Mouse (Mus musculus): ENCODE results near the gene Mdp1. TPM values are rescaled to one million over a fixed set of nuclear protein-coding genes. Genes with fewer than 3 reads are reported as not detected.

Gene Mdp1
- total RNA-seq, 2 experiments from 2014 or later: 20.9 to 22.2 TPM

Other genes with a start within 250 kb of the Mdp1 start
- 10 to 100 TPM; 37.1 to 46.0 TPM for gene Dhrs4, start 181.8 kb downstream of the Mdp1 start, total RNA-seq (2021)
- under 1 TPM; 0.26 to 0.41 TPM for gene Carmil3, start 169.9 kb downstream of the Mdp1 start, total RNA-seq (2021)
- gene Cpne6, start 150.1 kb downstream of the Mdp1 start, total RNA-seq (2021): not detected
- gene Nrl, start 135.5 kb downstream of the Mdp1 start, total RNA-seq (2021): not detected
- 1 to 10 TPM; 2.8 to 3.1 TPM for gene Pck2, start 120.2 kb downstream of the Mdp1 start, total RNA-seq (2021)
- gene Dcaf11, start 100.5 kb downstream of the Mdp1 start, total RNA-seq (2021): 100 to 1,000 TPM; 134 to 136 TPM
- not detected for gene A730061H03Rik, start 100.1 kb downstream of the Mdp1 start, total RNA-seq (2021)
- 100 to 1,000 TPM; 273 to 289 TPM for gene Fitm1, start 84.9 kb downstream of the Mdp1 start, total RNA-seq (2021)
- gene Psme1, start 82.4 kb downstream of the Mdp1 start, total RNA-seq (2021): 10 to 100 TPM; 65.1 to 72.7 TPM
- 10 to 100 TPM; 38.2 to 40.5 TPM for gene Emc9, start 75.2 kb downstream of the Mdp1 start, total RNA-seq (2021)
- 10 to 100 TPM; 50.1 to 56.1 TPM for gene Psme2, start 69.4 kb downstream of the Mdp1 start, total RNA-seq (2021)
- gene Rnf31, start 68.8 kb downstream of the Mdp1 start, total RNA-seq (2021): 10 to 100 TPM; 19.0 to 19.8 TPM
- gene Irf9, start 56.9 kb downstream of the Mdp1 start, total RNA-seq (2021): 1 to 10 TPM; 2.9 to 4.8 TPM
- gene Rec8, start 42.5 kb downstream of the Mdp1 start, total RNA-seq (2021): not detected
- 10 to 100 TPM; 72.0 to 73.8 TPM for gene Ipo4, start 24.6 kb downstream of the Mdp1 start, total RNA-seq (2021)
- 1 to 10 TPM; 1.4 to 1.6 TPM for gene Gm49378, start 22.6 kb downstream of the Mdp1 start, total RNA-seq (2021)
- gene Tm9sf1, start 16.7 kb downstream of the Mdp1 start, total RNA-seq (2021): 10 to 100 TPM; 15.7 to 16.4 TPM
- gene Tssk4, start 10.3 kb downstream of the Mdp1 start, total RNA-seq (2021): under 1 TPM in 1 of 2 experiments, not detected in 1; 0.24 TPM
- gene Gmpr2, start 11.4 kb upstream of the Mdp1 start, total RNA-seq (2021): 1 to 10 TPM; 2.1 to 2.4 TPM
- gene Nedd8, start 11.6 kb upstream of the Mdp1 start, total RNA-seq (2021): 100 to 1,000 TPM; 188 to 201 TPM
- gene Tinf2, start 21.3 kb upstream of the Mdp1 start, total RNA-seq (2021): 10 to 100 TPM; 12.1 to 15.7 TPM
- under 1 TPM in 1 of 2 experiments, not detected in 1; 0.17 TPM for gene Tgm1, start 53.4 kb upstream of the Mdp1 start, total RNA-seq (2021)
- gene Rabggta, start 61.8 kb upstream of the Mdp1 start, total RNA-seq (2021): 10 to 100 TPM; 10.4 to 11.5 TPM
- gene Dhrs1, start 85.2 kb upstream of the Mdp1 start, total RNA-seq (2021): 10 to 100 TPM; 29.5 to 32.1 TPM
- gene Nop9, start 85.2 kb upstream of the Mdp1 start, total RNA-seq (2021): 1 to 10 TPM; 9.0 to 9.4 TPM
- not detected for gene Cideb, start 98.0 kb upstream of the Mdp1 start, total RNA-seq (2021)
- gene Ltb4r2, start 100.9 kb upstream of the Mdp1 start, total RNA-seq (2021): not detected
- under 1 TPM; 0.16 to 0.17 TPM for gene Ltb4r1, start 105.5 kb upstream of the Mdp1 start, total RNA-seq (2021)
- 1 to 10 TPM; 3.8 to 9.1 TPM for gene Adcy4, start 123.6 kb upstream of the Mdp1 start, total RNA-seq (2021)
- gene Ripk3, start 128.4 kb upstream of the Mdp1 start, total RNA-seq (2021): 1 to 10 TPM; 1.6 to 2.5 TPM
- gene Nfatc4, start 162.6 kb upstream of the Mdp1 start, total RNA-seq (2021): 1 to 10 TPM; 1.5 to 3.3 TPM
- 1 to 10 TPM; 1.2 to 1.8 TPM for gene Nynrin, start 193.5 kb upstream of the Mdp1 start, total RNA-seq (2021)
- not detected for gene Cbln3, start 223.9 kb upstream of the Mdp1 start, total RNA-seq (2021)
- 1 to 10 TPM; 5.4 to 5.5 TPM for gene Khnyn, start 224.4 kb upstream of the Mdp1 start, total RNA-seq (2021)
- gene Sdr39u1, start 239.8 kb upstream of the Mdp1 start, total RNA-seq (2021): 100 to 1,000 TPM; 125 to 126 TPM

All from gastrocnemius, adult 18-20 months (tissue).